Mouse (Mus musculus) T-helper 2 cell (primary cell): ENCODE measurements around the gene Gpc6.

Experiments
- in situ Hi-C: fragments of 300-600 bp; cut with MboI, MseI; formaldehyde crosslinking; loops from one replicate; pipeline ENCODE4 v1.15.1; 2025; ENCODE audit warnings: high pct_unique_total_duplicates

The Gpc6 gene

DNA sequence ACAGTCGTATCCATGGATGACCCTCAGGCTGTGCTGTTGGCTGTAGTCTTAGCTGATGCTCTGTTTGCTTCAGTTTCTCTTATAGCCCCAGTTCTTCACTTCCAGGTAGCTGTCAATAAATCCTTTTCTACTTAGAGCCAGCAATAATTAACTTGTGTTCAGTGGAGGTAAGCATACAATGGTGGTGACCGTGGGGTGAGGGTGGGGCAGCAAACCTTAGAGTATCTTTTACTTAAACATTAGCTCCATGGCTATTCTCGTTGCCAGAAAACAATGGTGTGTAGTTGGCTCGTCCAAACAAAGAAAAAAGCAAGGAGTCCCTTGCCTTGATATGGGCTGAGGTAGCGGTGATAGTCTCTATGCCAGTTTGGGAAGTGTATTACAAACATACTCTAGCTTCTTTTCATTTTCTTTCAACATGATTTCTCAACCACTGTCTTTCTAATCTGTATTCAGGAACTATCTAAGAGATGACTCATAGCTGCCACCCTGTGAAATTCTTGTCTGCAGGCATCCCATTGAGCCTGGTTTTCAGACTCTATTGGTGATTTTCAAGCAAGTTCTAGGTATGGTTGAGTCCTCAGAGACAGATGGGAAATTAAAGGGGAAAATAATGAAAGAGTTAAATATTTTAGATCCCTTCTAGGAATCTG lies 22.9 kb downstream of the Gpc6 start:
- in situ Hi-C loops, result no loop called here

- in situ Hi-C loops, result no loop called here
Measured at GRCm38 (mm10) chr14:116957154-116957553, 32.0 kb downstream of the Gpc6 start.

DNA sequence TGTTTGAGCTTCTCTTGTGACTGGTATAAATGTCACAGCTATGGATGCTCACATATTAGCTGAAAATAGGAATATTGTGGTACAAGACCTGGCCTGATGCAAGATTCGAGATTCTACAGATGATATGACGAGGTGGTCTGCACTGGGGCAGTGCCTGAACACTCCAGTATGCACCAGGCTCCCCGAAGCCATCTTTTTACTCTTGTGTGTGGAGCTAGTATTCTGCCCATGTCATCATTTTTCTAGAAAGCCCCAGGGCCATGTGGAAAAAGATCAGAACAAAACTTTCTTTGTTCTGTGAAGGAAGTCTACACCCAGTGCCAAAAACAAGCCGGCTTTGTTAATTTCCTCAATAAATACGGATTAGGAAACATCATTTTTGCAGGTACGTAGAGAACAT lies 39.7 kb downstream of the Gpc6 start:
- in situ Hi-C loops, result no loop called here

DNA sequence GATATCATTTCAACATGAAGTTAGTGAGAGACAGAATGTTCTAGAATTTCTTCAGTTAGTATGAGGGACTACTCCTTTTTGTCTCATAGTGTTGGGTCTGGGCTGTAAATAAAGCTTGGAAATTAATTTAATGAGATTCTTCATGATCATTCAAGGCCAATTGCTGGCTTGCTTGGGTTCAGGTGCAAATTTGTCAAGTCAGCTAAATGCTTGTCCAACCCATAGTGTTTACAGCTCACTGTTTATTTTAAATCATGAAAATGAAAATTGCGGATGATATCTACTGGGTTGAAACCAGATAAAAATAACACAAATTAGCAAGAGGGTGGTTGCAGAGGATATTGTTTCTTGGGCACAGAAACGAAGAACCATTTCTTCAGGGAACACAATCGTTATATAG lies 49.6 kb downstream of the Gpc6 start:
- in situ Hi-C loops, result loop anchor here (10.0 kb wide), 1 partner anchor 250 kb away; no protein-coding TSS in a partner anchor

DNA sequence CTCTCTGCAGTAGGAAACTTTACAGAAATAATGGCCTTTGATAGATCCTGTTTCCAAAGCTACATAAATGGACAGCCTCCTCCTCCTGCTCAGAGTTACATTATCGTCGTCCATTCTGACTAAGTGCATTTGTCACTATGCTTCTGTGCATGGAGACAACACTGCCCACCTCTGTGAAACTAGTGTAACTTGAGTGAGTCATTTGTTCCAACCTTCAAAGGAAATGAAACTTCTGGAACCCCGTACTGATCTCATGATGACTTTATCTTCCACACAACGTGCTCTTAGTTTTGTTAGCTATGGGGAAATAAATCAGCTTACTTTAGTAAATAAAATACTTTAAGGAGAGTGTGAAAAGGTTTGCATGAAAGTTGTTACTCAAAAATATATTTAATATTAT lies 50.1 kb downstream of the Gpc6 start:
- in situ Hi-C loops, result loop anchor here (10.0 kb wide), 1 partner anchor 250 kb away; no protein-coding TSS in a partner anchor

GRCm38 (mm10) chr14:116977259-116977658 lies 52.1 kb downstream of the Gpc6 start:
- in situ Hi-C loops, result loop anchor here (10.0 kb wide), 1 partner anchor 252 kb away; no protein-coding TSS in a partner anchor

DNA sequence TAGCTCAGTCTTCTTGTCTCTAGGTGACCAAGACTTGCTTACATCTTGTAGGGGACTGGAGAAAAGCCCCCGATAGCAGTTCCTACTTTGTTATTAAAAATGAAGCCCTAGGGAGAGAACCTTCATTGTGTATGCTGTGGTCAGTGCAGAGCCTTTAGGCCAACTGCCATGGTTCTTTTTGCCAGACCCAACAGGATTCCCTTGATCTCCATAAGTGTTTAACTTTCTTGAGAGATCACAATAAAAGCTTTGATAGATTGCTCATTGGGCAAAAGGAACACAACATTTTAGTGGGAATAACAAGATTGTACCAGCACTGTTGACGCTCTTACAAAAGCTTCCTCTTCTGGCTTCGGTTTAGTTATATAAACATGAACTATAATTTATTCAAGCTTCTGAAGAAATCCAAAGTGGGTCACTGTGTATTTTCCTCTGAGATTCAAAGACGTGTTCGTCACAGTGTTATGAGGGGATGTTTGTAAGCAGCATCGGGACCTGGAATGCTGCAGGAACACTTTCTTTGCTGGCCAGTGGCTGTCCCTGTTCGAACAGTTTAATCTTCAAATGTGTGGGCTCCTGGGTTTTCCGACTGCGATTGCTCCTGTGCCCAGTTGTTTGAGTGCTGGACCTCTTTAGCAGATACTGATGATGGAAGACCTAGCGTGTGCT lies 54.7 kb downstream of the Gpc6 start:
- in situ Hi-C loops, result loop anchor here (10.0 kb wide), 1 partner anchor 255 kb away; no protein-coding TSS in a partner anchor

DNA sequence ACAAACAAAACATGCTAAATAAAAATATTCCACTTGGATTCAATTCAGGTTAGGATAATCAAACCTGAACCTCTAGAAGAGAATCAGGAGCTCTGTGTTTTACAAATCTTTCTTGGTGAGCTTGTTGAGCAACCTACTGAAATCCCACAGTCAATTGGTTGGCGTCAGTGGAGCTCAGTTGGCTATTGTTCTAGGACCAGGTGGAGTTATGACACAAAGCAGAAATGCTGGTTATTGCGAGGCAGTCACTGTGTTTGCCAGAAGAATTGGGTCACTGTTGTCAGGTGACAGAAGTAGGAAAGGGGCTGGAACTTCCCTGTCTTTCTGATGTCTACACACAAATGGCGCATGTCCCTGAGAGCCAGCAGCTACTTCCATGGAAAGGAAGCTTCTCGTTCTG lies 56.6 kb downstream of the Gpc6 start:
- in situ Hi-C loops, result no loop called here

- in situ Hi-C loops, result no loop called here
Measured at GRCm38 (mm10) chr14:116987341-116987740, 62.2 kb downstream of the Gpc6 start.

DNA sequence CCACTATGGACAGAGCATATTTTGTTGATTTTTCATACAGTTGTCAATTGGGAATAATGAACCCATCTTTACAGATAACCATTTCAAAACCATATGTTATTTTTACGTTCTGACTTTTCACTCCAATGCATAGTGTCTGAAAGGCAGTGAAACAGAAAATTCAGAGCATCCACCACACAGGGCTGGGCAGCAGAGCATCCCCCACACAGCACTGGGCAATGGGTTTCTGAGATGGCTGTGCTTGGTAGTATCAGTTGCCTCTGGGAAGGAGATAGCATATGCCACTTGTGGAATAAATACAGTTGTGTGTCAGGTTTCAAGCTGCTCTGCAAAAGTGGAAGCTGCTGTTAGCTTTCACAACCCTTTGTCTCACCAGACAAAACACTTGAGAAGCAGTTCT lies 75.3 kb downstream of the Gpc6 start:
- in situ Hi-C loops, result no loop called here

GRCm38 (mm10) chr14:117002313-117002712 lies 77.2 kb downstream of the Gpc6 start:
- in situ Hi-C loops, result no loop called here

DNA sequence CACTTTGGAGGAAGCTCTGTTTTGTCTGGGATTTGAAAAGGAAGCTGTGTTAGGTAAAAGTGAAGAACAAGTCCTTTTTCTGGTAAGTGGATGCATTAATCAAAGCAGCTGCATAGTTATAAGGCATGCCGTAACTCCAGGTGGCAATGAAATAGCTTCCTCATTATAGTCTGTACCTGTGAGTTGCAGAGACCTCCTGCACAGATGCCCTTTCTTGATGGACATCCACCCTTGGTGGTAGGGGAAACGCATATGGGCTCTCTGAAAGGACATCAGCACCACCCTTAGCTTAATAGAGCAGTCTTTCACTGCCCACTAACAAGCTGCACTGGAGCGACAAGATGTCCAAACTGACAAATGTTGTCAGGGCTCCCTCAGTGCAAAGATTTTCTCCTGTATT lies 83.7 kb downstream of the Gpc6 start:
- in situ Hi-C loops, result no loop called here

DNA sequence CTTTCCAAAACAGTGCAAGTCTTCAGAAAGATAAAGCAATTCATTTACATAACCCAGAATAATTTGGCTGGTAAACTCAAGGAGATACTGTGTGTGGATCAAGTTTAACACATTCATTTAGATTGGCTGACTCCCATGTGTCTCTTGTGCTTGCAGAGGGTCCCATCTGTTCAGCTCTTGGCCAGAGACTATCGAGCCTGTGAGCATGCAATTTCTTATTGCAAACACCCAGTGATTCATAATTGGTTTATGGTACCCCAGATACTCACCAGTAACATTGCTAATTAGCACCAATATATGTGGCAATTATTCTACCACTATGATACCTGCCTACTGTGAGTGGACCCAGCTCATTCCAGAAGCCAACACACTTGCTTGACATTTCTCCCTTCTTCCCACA lies 87.9 kb downstream of the Gpc6 start:
- in situ Hi-C loops, result no loop called here

DNA sequence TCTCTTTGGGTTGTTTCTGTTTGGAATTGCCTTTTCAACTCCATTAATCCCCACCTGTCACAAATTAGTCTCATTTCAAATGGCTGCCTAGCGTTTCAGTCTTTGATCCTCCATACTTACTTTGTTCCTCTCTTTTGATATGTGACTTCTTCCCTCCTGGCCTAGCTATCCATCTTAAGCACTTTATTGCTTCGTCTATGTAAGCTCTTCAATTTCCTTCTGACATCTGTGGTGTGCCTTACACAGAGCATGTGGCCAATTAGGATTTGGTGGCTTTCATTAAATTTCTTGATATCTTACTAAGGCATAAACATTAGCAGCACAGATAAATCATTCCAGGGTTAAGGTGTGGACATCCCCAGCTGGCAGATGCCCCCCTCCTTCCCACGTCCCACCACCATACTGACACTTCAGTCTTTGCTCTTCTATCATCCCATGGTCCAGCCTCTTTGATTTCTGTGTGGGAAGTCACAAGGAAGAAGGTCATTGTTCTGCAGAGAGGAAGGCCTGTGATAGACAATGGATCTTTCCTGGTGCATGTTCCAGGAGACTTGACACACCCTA lies 88.5 kb downstream of the Gpc6 start:
- in situ Hi-C loops, result no loop called here

- in situ Hi-C loops, result no loop called here
Measured at GRCm38 (mm10) chr14:117015333-117015922, 90.3 kb downstream of the Gpc6 start.

DNA sequence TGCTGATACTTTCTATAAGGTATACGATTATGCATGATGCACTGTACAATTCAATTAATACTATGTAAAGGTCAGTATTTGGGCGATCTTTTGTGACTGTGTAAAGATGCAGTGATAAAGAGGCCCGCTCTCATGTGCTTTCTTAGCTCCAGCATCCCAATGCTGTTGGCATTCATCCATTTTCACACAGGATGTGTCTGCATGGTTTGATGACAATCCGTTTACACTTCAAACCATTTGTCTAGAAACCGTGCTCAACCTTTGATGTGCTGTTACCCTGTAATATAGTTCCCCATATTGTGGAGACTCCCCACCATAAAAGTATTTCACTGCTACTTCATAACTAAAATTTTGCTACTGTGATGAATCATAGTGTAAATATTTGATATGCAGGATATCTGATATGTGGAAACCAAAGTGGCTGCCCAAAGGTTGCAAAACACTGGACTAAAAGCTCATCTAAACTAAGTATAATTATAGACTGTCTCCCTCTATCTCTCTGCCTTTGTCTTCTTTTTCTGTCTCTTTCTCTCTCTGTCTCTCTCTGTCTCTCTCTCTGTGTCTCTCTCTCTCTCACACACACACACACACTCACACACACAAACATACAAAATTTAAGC lies 97.2 kb downstream of the Gpc6 start:
- in situ Hi-C loops, result no loop called here

- in situ Hi-C loops, result no loop called here
Measured at GRCm38 (mm10) chr14:117034146-117034545, 109.0 kb downstream of the Gpc6 start.

- in situ Hi-C loops, result no loop called here
Measured at GRCm38 (mm10) chr14:117041017-117041416, 115.9 kb downstream of the Gpc6 start.

DNA sequence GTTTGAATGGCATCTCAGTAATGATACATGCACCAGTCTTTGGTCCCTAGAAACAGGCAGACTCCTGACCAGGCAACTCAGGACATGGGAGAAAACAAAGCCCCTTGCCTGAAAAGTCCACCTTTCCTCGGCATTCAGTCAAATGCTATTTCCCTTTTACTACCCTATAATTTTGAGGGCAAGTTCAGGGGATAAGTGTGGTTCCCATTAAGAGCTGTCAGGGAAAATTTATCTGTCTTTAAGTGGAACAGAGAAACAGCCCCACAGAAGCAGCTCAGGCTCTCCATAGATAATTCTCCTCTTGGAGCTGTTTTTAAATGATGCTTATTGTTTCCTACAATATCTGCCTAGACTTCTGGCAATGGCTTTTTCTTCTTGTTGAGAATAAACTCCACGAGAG lies 123.8 kb downstream of the Gpc6 start:
- in situ Hi-C loops, result no loop called here

DNA sequence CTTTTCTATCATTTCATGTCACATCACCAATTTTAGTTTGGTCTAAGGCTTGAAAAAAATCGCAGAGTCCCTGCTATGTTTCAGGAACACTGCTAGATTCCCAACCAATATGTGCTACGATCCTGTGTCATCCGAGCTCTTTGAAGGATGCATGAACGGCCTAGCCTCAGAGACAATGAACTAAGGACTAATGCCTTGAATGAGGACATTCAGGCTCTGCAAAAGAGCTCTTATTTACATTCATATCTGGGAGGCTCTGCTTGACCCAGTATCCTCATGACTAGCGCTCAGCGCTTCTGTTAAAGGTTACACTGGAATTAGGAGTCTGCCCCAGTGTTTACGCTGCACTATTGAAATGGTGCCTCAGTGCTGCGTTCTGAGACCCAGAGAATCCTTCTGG lies 125.8 kb downstream of the Gpc6 start:
- in situ Hi-C loops, result no loop called here

DNA sequence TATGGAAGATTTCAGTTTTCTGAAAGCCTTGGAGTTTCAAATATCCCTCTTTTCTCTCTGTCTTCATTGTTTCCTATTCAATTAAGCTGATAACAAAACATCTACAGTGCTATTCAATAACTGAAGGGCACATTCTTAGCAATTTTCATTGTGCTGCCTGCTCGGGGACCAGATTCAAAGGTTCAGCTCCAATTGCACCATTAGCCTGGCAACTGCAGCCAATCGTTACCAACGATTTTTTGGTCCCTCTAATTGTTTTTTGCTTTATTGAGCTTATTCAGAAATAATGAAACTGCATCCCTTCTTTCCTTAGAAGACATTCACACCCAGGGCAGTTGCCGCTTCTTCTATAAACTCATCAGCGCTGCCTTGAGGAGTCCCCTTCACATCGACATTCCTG lies 128.2 kb downstream of the Gpc6 start:
- in situ Hi-C loops, result no loop called here

DNA sequence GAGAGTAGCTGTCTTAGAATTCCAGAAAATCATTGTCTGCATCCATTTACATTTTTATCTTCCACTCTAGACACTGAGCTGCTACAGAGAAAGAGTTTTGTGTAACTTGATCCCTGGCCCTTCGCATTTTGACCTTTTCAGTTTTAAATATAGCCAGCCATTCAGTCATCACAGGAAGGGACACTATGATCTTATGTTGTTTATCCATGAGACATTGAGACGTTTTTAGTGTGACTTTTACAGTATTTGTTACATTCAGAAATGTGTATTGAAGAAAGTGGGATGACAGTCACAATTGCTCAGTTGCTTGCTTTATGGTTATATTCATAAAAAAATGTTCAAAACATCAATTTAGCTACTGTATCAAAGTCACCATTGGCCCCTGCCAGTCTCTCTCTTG lies 130.0 kb downstream of the Gpc6 start:
- in situ Hi-C loops, result no loop called here
